Mouse (Mus musculus): Measurements from ENCODE around the gene Brpf3.

Gene Brpf3

DNA sequence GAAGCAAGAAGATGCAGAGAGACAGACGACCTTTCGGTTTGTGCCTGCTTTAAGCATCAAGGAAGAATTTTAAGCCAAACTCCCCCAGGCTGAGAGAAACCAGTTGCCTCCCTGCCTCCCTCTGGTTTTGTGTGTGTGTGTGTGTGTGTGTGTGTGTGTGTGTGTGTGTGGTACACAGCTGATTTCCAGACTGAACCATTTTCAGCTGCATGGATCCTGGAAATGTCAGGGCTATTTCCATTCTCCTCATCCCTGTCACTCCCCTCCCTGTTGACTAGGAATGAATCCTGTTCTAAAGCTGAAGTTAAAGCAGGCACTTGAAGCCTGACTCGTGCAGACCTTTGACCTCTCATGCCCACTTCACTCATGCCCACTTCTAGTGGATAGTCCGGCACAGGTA is 73.3 kb downstream of the Brpf3 start:
- no peak for DNase-seq (ENCODE audit: low spot score)

- DNase-seq (ENCODE audit: low spot score): no peak
Measured at GRCm38 (mm10) chr17:28874825-28875224, 73.9 kb downstream of the Brpf3 start.

DNA sequence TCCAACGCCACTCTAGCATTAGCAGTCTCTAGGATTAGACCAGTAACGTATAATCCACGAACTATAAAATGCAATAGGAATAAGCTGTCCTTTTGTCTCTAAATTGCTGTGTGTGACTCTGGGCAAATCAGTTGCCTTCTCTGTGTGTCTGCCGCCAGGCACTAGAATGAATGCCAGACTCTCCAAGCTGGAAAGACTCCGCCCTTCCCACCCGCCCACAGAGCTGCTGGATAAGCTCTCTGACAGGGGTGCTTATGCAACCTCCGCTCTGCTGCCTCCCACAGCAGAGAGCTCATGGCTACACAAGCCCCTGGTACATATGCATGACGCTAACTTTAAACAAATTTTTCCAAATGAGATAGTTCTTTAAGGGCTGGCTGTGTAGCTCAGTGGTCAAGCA is 74.4 kb downstream of the Brpf3 start:
- peak; percentile 94 for DNase-seq (ENCODE audit: low spot score)

GRCm38 (mm10) chr17:28876331-28876730 is 75.4 kb downstream of the Brpf3 start:
- DNase-seq (ENCODE audit: low spot score): no peak

DNA sequence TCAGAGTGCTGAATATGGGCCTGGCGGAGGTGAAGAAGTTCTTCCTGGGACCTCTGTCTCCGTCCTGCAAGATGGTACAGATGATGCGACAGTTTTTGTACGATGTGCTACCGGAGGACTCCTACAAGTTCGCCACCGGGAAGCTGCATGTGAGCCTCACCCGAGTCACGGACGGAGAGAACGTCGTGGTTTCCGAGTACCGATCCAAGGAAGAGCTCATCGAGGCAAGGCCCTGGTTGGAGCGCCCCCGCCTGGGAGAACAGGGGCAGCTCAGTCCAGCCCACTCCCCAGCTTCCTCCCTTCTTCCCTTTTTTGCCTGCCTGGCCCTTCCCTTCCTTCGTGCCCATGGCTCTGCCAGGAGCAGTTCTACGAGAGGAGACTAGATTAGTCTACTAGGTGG is 75.9 kb downstream of the Brpf3 start:
- no peak for DNase-seq (ENCODE audit: low spot score)

GRCm38 (mm10) chr17:28879931-28880391 is 79.1 kb downstream of the Brpf3 start:
- peak; percentile 55 for DNase-seq (ENCODE audit: low spot score)

- no peak for DNase-seq (ENCODE audit: low spot score)
Measured at GRCm38 (mm10) chr17:28882316-28882715, 81.4 kb downstream of the Brpf3 start.

DNA sequence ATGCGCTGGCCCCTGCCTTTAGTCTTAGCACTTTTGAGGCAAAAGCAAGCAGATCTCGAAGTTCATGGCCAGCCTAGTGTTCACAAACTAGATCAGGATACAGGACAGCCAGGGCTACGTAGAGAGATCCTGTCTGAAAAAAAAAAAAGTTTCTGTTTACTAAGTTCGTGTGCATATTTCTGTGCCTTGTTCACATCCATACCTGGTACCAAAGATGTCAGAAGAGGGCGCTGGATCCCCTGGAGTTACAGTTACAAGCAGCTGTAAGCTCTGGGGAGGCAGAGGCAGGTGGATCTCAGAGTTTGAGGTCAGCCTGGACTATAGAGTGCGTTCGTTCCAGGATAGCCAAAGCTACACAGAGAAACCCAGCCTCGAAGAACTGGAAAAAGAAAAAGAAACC is 81.9 kb downstream of the Brpf3 start:
- DNase-seq (ENCODE audit: low spot score): no peak

DNA sequence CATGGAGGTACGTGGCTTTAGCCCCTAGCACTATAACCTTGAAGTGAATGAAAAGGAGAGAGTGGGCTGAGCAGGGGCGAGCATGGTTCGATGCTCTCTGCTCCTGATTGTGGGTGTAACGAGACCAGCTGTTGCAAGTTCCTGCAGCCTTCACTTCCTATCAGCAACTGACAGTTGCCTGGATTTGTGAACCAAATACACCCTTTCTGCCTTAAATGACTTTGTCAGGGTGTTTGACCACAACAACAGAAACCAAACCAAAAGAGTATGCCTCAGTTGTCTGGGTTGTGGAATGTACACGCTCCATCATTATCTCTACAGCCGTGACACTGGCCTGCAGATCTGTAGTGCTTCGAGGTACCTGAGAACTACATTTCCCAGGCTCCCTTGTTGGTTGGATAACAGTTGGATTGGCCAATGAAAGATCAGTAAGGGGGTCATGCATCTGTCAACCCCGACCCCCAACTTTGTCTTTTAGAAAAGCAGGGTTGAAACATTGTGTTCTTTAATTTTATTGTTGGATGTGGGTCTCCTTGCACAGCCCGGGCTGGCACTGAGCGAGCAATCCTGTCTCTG is 83.1 kb downstream of the Brpf3 start:
- DNase-seq (ENCODE audit: low spot score): no peak

- DNase-seq (ENCODE audit: low spot score): no peak
Measured at GRCm38 (mm10) chr17:28885231-28885630, 84.3 kb downstream of the Brpf3 start.

DNA sequence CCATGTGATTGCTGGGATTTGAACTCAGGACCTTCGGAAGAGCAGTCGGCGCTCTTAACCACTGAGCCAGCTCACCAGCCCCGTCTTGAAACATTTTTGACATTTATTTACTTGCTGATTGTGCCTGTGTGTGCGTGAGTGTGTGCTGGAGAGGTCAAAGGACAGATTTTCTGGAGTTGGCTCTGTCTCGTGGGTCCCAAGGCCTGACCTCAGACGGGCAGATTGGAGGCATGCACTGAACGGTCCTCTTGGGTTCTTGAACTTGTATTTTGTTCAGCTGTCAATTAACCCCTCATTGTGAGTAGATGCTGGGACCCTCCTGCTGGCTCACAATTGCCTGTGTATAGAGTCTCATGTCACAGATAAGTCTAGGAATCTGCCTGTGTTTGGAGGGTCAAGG is 85.4 kb downstream of the Brpf3 start:
- no peak for DNase-seq (ENCODE audit: low spot score)
